Mouse (Mus musculus): Measurements from ENCODE around the gene Ccdc85a.

- TF ChIP-seq CTCF (IDR thresholded peaks at IDR 0.05; ENCODE audit: low read depth, low read length) (no peak), POLR2A (IDR thresholded peaks at IDR 0.05; ENCODE audit: extremely low read depth, insufficient read depth, low read length) (no peak)
Measured at GRCm38 (mm10) chr11:28375891-28376290, 208.2 kb downstream of the Ccdc85a start.
